Mouse (Mus musculus): Measurements from ENCODE around the gene Scd1. TPM values are rescaled to one million over a fixed set of nuclear protein-coding genes. Genes with fewer than 3 reads are reported as not detected.

The Scd1 gene
- polyA plus RNA-seq (2014; fragmentation: Illumina TruSeq; extraction: RNeasy Lipid Tissue Mini Kit (QIAGEN cat#74804); ENCODE audit: low read depth, low replicate concordance) = 1,950 TPM

GRCm38 (mm10) chr19:44407341-44408222 is at the start of gene Scd1:
Gene Scd1 (minus strand): TSS chr19:44407879.

Other genes with a start within 250 kb of the Scd1 start
- gene Pkd2l1, start 215.4 kb downstream of the Scd1 start, polyA plus RNA-seq (2014; fragmentation: Illumina TruSeq; extraction: RNeasy Lipid Tissue Mini Kit (QIAGEN cat#74804); ENCODE audit: low read depth, low replicate concordance) = not detected
- gene Scd3, start 204.6 kb downstream of the Scd1 start, polyA plus RNA-seq (2014; fragmentation: Illumina TruSeq; extraction: RNeasy Lipid Tissue Mini Kit (QIAGEN cat#74804); ENCODE audit: low read depth, low replicate concordance) = not detected
- gene Scd2, start 114.2 kb downstream of the Scd1 start, polyA plus RNA-seq (2014; fragmentation: Illumina TruSeq; extraction: RNeasy Lipid Tissue Mini Kit (QIAGEN cat#74804); ENCODE audit: low read depth, low replicate concordance) = 3.6 TPM
- gene Scd4, start 74.8 kb downstream of the Scd1 start, polyA plus RNA-seq (2014; fragmentation: Illumina TruSeq; extraction: RNeasy Lipid Tissue Mini Kit (QIAGEN cat#74804); ENCODE audit: low read depth, low replicate concordance) = not detected
- not detected for gene Wnt8b, start 85.6 kb upstream of the Scd1 start, polyA plus RNA-seq (2014; fragmentation: Illumina TruSeq; extraction: RNeasy Lipid Tissue Mini Kit (QIAGEN cat#74804); ENCODE audit: low read depth, low replicate concordance)
- gene Sec31b, start 138.0 kb upstream of the Scd1 start, polyA plus RNA-seq (2014; fragmentation: Illumina TruSeq; extraction: RNeasy Lipid Tissue Mini Kit (QIAGEN cat#74804); ENCODE audit: low read depth, low replicate concordance) = 0.24 TPM
- gene Gm20538, start 145.0 kb upstream of the Scd1 start, polyA plus RNA-seq (2014; fragmentation: Illumina TruSeq; extraction: RNeasy Lipid Tissue Mini Kit (QIAGEN cat#74804); ENCODE audit: low read depth, low replicate concordance) = not detected
- gene Ndufb8, start 147.6 kb upstream of the Scd1 start, polyA plus RNA-seq (2014; fragmentation: Illumina TruSeq; extraction: RNeasy Lipid Tissue Mini Kit (QIAGEN cat#74804); ENCODE audit: low read depth, low replicate concordance) = 102 TPM
- gene Hif1an, start 155.0 kb upstream of the Scd1 start, polyA plus RNA-seq (2014; fragmentation: Illumina TruSeq; extraction: RNeasy Lipid Tissue Mini Kit (QIAGEN cat#74804); ENCODE audit: low read depth, low replicate concordance) = 6.3 TPM